Mouse (Mus musculus) layer of hippocampus, postnatal 25 days (tissue): ENCODE results near the gene Lgalsl. TPM values are rescaled to one million over a fixed set of nuclear protein-coding genes. Genes with fewer than 3 reads are reported as not detected.
A peak's percentile ranks its signal among the peaks of the same experiment; 100 is the strongest.

Experiments
- DNase-seq, 2 experiments: peaks; one replicate each; pipeline ENCODE4 v3.0.0; 2022; ENCODE audit warnings: mixed read lengths in 2 of 2, low spot score in 1 of 2; ENCODE audit errors: extremely low spot score in 1 of 2
- total RNA-seq, 2 experiments: library from RNA; stranded (reverse); gene quantifications; 2 replicates each; pipeline ENCODE4 v1.2.3; 2021

The Lgalsl gene
- 10 to 100 TPM; 70.7 to 80.6 TPM for total RNA-seq

DNA sequence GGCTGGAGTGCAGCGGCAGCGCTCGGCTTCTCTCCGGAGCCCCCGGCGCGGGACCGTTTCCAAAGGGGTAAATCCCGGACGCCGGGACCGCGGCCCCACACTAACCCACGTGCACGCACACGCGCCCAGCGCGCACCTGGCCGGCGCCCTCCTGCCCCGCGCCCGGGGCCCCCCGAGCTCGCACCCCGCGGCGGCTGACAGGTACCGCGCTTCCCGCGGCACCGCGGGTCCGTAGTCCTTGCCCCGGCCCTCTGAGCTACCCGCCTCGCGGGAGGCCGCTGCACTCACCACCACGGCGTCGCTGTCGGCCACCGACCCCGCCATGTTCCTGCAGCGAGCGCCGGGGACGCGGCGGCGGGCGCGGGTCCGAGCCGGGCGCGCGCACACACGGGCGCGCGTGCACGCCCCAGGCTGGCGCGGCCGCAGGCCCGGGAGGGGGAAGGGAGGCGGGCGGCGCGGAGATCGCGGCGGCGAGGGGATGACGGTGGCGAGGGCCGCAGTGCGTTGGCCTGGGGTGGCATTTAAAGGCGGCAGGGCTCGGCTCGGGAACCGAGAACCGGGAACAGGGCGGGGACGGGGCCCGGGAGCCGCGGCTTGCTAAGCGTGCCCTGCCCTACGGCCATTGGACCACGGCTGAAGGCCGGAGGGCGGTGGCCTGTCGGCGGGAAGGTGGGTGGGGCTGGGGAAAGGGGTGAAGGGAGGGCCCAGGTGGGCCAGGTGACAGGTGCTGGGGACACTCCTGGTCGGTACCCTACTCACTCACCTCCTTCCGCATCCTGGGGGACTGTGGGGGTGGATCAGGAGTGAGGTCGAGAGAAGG lies at the start of gene Lgalsl:
Gene Lgalsl, minus strand, starts transcription at position 371 of the 820 bp plus-strand sequence.
- DNase-seq: peak; percentile 69 to 78

GRCm38 (mm10) chr11:20878644-20879043 lies 47.8 kb upstream of the Lgalsl start:
- peak in 1 of 2 experiments; percentile 7 for DNase-seq

DNA sequence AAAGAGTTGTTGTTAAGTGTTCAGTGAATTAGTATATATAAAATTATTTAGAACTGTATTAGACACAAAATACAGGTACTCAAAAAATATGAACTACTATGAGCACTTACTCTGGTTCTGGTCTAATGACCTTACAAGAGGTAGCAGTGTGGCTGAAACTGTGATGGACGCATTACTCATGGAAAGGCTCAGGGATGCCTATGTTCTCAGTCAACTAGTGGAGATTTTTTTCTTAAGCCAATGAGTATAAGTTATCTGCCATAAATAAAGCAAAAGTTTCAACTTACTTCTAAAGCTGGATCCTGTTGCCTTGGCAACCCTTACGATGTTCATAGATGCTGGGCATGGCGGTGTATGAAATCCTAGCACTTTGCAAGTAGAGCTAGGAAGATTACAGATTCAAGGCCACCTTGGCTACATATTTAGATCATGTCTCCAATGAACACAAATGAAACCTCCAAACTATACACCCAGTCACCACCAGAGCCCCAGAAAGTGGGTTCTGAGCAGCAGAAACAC lies 46.8 kb upstream of the Lgalsl start:
- DNase-seq: no peak

GRCm38 (mm10) chr11:20873386-20873785 lies 42.5 kb upstream of the Lgalsl start:
- no peak for DNase-seq

DNA sequence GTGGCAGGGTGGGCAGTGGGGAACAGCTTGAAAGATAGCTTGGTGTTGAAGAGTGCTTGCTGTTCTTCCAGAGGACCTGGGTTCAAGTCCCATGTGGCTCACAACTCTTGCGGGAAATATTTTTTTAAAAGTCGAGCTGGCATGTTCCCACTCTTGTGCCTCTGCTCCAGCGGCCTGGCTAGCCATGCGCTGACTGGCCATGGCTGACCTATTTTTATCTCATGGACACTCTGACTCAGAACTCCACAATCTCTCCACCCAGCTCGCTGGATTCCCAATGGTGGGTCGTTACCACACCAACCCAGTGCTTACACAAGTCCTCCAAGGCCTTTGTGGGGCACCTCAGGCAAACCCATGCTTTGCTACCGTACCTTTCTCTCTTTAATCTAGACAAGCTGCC lies 42.1 kb upstream of the Lgalsl start:
- DNase-seq: no peak

DNA sequence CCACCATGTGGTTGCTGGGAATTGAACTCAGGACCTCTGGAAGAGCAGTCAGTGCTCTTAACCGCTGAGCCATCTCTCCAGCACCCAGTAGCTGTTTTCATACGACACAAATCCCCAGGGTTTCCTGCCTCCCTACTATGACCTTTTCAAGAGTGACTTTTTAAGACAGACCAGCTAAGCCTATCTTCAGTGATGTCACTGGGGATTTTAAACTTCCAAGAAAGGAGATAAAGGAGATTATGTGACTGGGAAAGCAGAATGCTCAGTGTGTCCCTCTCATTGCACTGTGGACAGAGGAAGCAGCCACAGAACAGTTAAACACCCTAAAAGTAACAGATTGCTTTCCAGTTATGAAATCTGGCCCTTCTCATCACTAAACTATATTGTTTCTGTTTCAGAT lies 41.6 kb upstream of the Lgalsl start:
- no peak for DNase-seq

GRCm38 (mm10) chr11:20869927-20870326 lies 39.1 kb upstream of the Lgalsl start:
- no peak for DNase-seq

- DNase-seq: no peak
Observed at GRCm38 (mm10) chr11:20865450-20865849, 34.6 kb upstream of the Lgalsl start.

GRCm38 (mm10) chr11:20864647-20865046 lies 33.8 kb upstream of the Lgalsl start:
- no peak for DNase-seq

DNA sequence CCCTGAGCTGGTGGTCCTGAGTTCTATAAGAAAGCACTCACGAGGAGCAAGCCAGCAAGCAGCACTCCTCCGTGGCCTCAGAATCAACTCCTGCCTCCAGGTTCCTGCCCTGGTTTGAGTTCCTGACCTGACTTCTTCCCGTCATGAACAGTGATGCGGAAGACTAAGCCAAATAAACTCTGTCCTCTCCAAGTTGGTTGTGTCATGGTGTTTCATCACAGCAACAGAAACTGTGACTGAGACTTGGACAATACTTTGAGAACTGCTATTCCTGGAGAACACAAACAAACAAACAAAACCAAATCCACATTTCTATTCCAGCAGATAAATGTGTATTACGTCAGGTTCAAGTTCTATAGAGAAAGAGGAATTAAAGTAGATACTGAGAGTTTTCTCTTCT lies 31.2 kb upstream of the Lgalsl start:
- no peak for DNase-seq

DNA sequence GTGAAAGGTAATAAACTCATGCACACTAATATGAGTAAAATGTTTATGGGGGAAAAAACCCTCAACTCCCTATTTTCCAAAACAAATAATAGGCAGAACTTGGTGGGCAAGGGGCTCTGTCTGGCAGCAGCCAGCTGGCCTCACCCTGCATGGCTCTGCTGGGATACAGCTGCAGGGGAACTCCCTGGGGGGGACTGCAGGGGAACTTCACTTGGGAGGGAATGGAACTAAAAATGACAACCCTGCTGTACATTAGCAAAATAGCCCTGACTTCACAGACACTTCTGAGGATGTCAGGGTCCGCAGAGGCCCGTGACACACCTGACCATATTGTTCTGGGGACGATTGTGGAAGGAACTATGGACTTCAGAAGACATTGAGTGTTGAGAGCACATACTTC lies 29.5 kb upstream of the Lgalsl start:
- no peak for DNase-seq

DNA sequence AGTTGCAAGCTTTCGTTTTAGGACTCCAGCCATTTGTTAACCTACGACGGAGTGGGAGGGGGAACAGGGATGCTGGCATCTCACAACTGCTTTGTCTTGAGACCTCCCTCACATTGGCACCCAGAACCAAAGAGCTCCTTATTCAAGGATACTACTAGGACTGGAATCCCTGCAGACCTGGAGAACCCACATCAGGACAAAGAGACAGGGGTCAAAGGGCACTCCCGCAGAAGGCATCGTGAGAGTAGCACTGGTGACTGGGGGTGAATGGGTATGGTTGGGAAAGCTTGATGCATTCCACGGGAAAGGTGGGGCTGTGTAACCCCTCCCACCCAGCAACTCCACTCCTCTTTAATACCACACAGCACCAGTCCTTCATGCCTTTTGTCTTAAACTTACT lies 29.0 kb upstream of the Lgalsl start:
- DNase-seq: no peak

DNA sequence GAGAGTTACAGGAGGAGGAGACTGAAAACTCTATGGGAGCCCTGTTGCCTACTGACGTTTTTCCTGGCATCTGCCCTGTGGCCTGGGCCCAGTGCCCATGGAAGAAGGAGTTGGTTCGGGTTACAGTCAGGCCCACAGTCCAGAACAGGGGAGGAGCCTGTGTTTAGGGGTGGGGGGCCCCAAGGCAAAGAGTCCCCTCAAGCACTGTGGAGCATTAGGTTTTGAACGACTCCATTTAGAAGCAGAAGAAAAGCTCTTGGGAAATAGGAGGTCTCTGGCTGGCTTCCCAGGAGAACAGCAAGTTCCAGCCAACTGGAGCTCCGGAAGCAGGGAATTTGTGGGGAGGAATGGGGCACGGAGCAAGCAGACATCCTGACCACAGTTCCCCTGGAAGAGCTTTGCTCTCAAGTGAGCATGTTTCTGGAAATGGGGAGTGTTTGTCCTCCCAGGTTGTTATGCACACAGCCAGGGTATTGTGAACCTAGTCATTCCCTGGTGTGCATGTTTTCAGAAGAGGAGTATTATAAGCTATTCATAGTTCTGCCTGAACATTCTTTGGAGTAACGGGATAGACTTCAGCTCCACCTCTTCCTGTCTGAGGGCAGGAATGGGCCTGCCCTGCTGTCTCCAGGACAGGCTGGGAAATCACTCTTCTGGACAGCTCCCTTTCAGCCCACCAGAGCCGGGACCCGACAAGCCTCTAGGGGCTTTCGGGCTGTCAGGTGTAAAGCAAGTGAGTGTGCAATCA lies 28.2 kb upstream of the Lgalsl start:
- DNase-seq: peak; percentile 56 to 77

DNA sequence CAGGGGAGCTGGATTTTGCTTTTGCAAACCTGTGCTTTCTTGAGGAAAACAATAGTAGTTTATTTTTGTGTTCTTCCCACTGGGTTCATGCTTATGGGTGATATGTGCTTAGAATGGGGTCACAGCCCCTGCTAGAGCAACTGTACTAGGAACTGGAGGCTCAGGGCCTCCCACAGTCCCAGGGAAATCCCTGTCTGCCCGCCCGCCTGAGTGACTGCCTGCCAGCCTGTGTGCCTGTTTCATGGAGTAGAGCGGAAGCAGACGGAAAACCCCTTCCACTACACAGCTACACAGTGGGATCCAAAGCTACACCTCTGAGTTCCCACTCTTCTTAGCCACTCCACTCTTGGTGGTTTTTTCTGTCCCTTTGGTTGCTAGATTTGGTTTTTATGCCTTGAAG lies 27.1 kb upstream of the Lgalsl start:
- no peak for DNase-seq

DNA sequence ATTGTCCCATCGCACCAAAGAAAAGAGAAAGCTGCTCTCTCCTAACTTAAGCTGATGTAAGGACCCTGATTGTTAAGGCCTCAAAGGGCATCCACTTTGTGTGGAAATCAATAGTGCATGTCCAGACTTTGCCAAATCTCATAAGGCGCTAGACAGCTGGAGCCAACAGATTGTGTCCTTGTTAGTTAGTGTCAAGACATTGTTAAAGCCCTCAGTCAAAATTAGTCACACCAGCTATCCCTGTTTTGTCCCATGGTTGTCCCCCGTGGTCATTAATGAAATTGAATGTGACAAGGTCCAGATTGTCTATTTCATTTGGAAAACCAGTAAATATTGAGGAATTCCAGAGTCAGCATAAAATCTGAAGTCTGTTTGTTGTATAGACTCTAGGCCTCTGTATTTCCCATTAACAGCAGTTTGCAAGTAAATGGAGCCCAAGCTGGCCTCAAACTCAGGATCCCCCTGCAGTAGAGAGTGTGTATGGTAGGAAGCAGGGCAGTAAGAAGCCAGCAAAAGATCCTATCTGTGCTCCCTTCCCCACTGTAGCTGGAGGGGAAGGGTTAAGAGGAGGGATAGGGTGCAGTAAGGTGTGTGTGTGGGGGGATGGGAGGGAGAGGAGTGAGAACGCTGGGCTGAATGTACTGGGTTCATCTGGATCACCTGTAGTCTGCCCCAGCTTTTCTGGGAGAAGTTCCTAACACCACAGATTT lies 23.3 kb upstream of the Lgalsl start:
- no peak for DNase-seq

GRCm38 (mm10) chr11:20850196-20850595 lies 19.3 kb upstream of the Lgalsl start:
- DNase-seq: no peak

DNA sequence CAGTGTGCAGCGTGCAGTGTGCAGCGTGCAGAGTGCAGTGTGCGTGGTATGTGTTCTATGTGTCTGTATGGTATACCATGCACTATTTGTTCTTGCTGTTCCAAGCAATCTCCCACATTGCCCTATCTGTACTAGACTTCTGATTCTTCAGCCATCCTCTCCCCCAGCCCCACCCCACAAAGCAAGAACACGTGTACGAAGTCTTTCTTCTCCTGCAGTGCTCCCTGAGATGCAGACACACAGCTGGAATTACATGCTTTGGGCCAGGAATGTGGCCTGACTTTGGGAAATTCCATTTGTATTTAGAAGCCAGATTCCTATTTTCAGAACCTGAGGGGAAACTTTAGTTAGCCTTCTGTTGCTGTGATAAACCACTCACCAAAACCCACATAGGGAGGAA lies 18.5 kb upstream of the Lgalsl start:
- DNase-seq: no peak

DNA sequence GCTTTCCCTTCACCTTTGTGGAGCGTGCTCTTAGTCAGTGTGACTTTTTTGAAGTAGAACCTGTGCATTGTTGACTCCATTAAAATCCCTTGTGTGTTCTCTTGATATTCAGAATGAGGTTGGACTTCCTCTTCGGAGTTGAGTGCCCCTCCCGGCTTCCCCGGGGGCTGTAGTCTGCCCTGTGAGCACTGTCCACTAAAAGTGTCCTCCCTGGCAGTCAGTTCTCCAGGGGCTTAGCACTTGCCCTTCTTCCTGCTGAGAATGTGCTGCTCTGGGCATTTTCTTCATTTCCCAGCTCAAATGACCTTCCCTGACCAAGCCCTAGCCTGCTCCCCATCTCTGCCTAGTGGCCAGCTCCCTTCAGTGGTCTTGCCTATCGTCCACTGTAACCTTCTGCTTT lies 6.5 kb upstream of the Lgalsl start:
- DNase-seq: no peak

GRCm38 (mm10) chr11:20831600-20832137 lies 813 bp upstream of the Lgalsl start:
- peak; percentile 10 to 14 for DNase-seq

- peak in 1 of 2 experiments; percentile 42 for DNase-seq
Observed at GRCm38 (mm10) chr11:20829993-20830685, 717 bp downstream of the Lgalsl start.
